Mouse (Mus musculus) cerebellum, adult 2 months (tissue): Measurements from ENCODE around the gene Tspan1. TPM values are rescaled to one million over a fixed set of nuclear protein-coding genes. Genes with fewer than 3 reads are reported as not detected.

ENCODE experiments used
- DNase-seq, 2 experiments: peaks; one replicate each; pipeline ENCODE4 v3.0.0; 2021
- H3K27ac ChIP-seq: fragments of 200-500 bp; 2 replicates; pipeline ENCODE4 v1.5.1; 2012; ENCODE audit warnings: low read length, control low read depth, inconsistent platforms; ENCODE audit not compliant: insufficient read depth
- H3K27me3 ChIP-seq: fragments of 200-500 bp; 2 replicates; pipeline ENCODE4 v1.6.1; 2012; ENCODE audit warnings: inconsistent platforms, mild to moderate bottlenecking, low read length, moderate library complexity; ENCODE audit not compliant: control insufficient read depth, insufficient read depth
- H3K4me1 ChIP-seq: fragments of 200-500 bp; 2 replicates; pipeline ENCODE4 v1.6.1; 2011; ENCODE audit warnings: low read length; ENCODE audit not compliant: control insufficient read depth, insufficient read depth
- H3K4me3 ChIP-seq: fragments of 200-500 bp; replicated peaks from 2 replicates; pipeline ENCODE3; 2011; ENCODE audit warnings: mild to moderate bottlenecking, low read depth, low read length, control low read depth; ENCODE audit not compliant: insufficient read depth
- CTCF ChIP-seq: fragments of 200-500 bp; IDR thresholded peaks from 2 replicates; pipeline ENCODE4 v1.5.1; 2011; ENCODE audit warnings: low read depth, mild to moderate bottlenecking, control low read depth, low read length, moderate library complexity, borderline replicate concordance; ENCODE audit not compliant: insufficient read depth
- POLR2A ChIP-seq: fragments of 200-500 bp; IDR thresholded peaks from 2 replicates; pipeline ENCODE4 v1.6.1; 2011; ENCODE audit warnings: low read length, control low read depth, borderline replicate concordance; ENCODE audit not compliant: insufficient read depth
- WGBS: fragments of 180-500 bp; shearing (Covaris S2); methylation state at CpG from one replicate; pipeline ENCODE4 v1.1.7; 2018; 5-methylcytosine and 5-hydroxymethylcytosine counted together
- polyA plus RNA-seq: library from polyadenylated mRNA; depleted of rRNA; stranded (reverse); fragments of >200 nt; gene quantifications from 2 replicates; pipeline ENCODE4 v1.2.3, GENCODE M21; 2012

Gene Tspan1
- polyA plus RNA-seq, 1 experiment: 0.47 TPM

- DNase-seq: no peak
- Histone ChIP-seq H3K27me3 (no peaks in the 10 kb centered on the region), H3K27ac (peak overlapping the region; percentile 99), H3K4me3 (peak overlapping the region; percentile 82), H3K4me1 (peaks cover 27% of the 10 kb centered on the region)
- TF ChIP-seq CTCF: no peak
- no peak for TF ChIP-seq POLR2A
Observed at GRCm38 (mm10) chr4:116175136-116175535, 7.7 kb upstream of the Tspan1 start.

GRCm38 (mm10) chr4:116174466-116175116, 7.2 kb upstream of the Tspan1 start:
- Histone ChIP-seq H3K27me3 (no peaks in the 10 kb centered on the region), H3K4me1 (peaks cover 27% of the 10 kb centered on the region), H3K27ac (peak overlapping the region; percentile 99), H3K4me3 (peak overlapping the region; percentile 82)
- peak; percentile 86 to 92 for DNase-seq
- 5% methylated on average over 6 of the region's 6 CpGs for WGBS
- TF ChIP-seq POLR2A (no peak), CTCF (no peak)

GRCm38 (mm10) chr4:116173752-116174151, 6.4 kb upstream of the Tspan1 start:
- Histone ChIP-seq H3K4me1 (peaks cover 27% of the 10 kb centered on the region), H3K4me3 (no peak overlapping the region), H3K27ac (peak overlapping the region; percentile 99), H3K27me3 (no peaks in the 10 kb centered on the region)
- TF ChIP-seq CTCF (no peak), POLR2A (no peak)
- peak; percentile 34 to 44 for DNase-seq
- 15% methylated on average over 4 of the region's 4 CpGs for WGBS

GRCm38 (mm10) chr4:116173072-116173471, 5.7 kb upstream of the Tspan1 start, which contains the start of the genes 1700042G07Rik and Gm49337:
TSS of gene 1700042G07Rik (plus strand) at chr4:116173372.
TSS of gene Gm49337 (plus strand) at chr4:116173384.
- Histone ChIP-seq H3K27ac (peak within 1 kb of the TSS; percentile 99), H3K4me3 (peak within 1 kb of the TSS; percentile 82), H3K27me3 (no peaks in the 10 kb centered on the region), H3K4me1 (peaks cover 27% of the 10 kb centered on the region)
- TF ChIP-seq POLR2A (no peak), CTCF (no peak)
- no peak for DNase-seq
- 81% methylated on average over 6 of the region's 6 CpGs for WGBS

- Histone ChIP-seq H3K4me1 (peaks cover 12% of the 10 kb centered on the region), H3K27ac (no peak overlapping the region), H3K4me3 (peak overlapping the region; percentile 12), H3K27me3 (no peaks in the 10 kb centered on the region)
- TF ChIP-seq CTCF (no peak), POLR2A (no peak)
- DNase-seq: no peak
- 54% methylated on average over 3 of the region's 3 CpGs for WGBS
Observed at GRCm38 (mm10) chr4:116169353-116169672, 1.9 kb upstream of the Tspan1 start.

- WGBS: 74% methylated on average over 8 of the region's 8 CpGs
- Histone ChIP-seq H3K4me1 (peaks cover 8% of the 10 kb centered on the region; the same call in 1 of the 2 replicates), H3K27me3 (no peaks in the 10 kb centered on the region), H3K27ac (no peak overlapping the region), H3K4me3 (no peak overlapping the region)
- TF ChIP-seq CTCF (peak; percentile 76), POLR2A (no peak)
- DNase-seq: peak; percentile 82 to 88
Observed at GRCm38 (mm10) chr4:116168617-116169352, 1.4 kb upstream of the Tspan1 start.

- TF ChIP-seq POLR2A (no peak), CTCF (no peak)
- 88% methylated on average over 8 of the region's 8 CpGs for WGBS
- no peak for DNase-seq
- no peak overlapping the region for H3K4me3 ChIP-seq
- no peaks in the 10 kb centered on the region; the same call in 1 of the 2 replicates for H3K4me1 ChIP-seq
- no peak overlapping the region for H3K27ac ChIP-seq
- no peaks in the 10 kb centered on the region for H3K27me3 ChIP-seq
Observed at GRCm38 (mm10) chr4:116165708-116166407, 1.5 kb downstream of the Tspan1 start.
